Mouse (Mus musculus): ENCODE results near the gene Ear1.
"Not testable (repeated sequence)": the region's sequence is repeated elsewhere in the genome, so short reads cannot be mapped to it uniquely, and the experiment has no call there.

Gene Ear1

GRCm38 (mm10) chr14:43875417-43875816 is at the start of gene Ear1:
TSS of gene Ear1 (minus strand) at chr14:43875517.
- not testable (repeated sequence) for DNase-seq (ENCODE audit: low read depth, low spot score)

GRCm38 (mm10) chr14:43924688-43925403 is 49.5 kb upstream of the Ear1 start, which contains the start of gene Gm8113:
TSS of gene Gm8113 (plus strand) at chr14:43925390.
- not testable (repeated sequence) for DNase-seq (ENCODE audit: low read depth, low spot score)

GRCm38 (mm10) chr14:43923459-43923858 is 48.1 kb upstream of the Ear1 start, which contains the start of gene Ear10:
TSS of gene Ear10 (minus strand) at chr14:43923559.
- not testable (repeated sequence) for DNase-seq (ENCODE audit: low read depth, low spot score)

GRCm38 (mm10) chr14:43918214-43918613 is 42.9 kb upstream of the Ear1 start:
- DNase-seq (ENCODE audit: low read depth, low spot score) = not testable (repeated sequence)

GRCm38 (mm10) chr14:43898577-43898976 is 23.3 kb upstream of the Ear1 start:
- not testable (repeated sequence) for DNase-seq (ENCODE audit: low read depth, low spot score)

GRCm38 (mm10) chr14:43895357-43895756 is 20.0 kb upstream of the Ear1 start:
- not testable (repeated sequence) for DNase-seq (ENCODE audit: low read depth, low spot score)

- not testable (repeated sequence) for DNase-seq (ENCODE audit: low read depth, low spot score)
These were observed 16.0 kb upstream of the Ear1 start for GRCm38 (mm10) chr14:43891288-43891687.

GRCm38 (mm10) chr14:43886235-43886634 is 10.9 kb upstream of the Ear1 start:
- not testable (repeated sequence) for DNase-seq (ENCODE audit: low read depth, low spot score)

- not testable (repeated sequence) for DNase-seq (ENCODE audit: low read depth, low spot score)
These were observed 4.7 kb upstream of the Ear1 start for GRCm38 (mm10) chr14:43879966-43880545.

GRCm38 (mm10) chr14:43877789-43878188 is 2.5 kb upstream of the Ear1 start:
- DNase-seq (ENCODE audit: low read depth, low spot score) = not testable (repeated sequence)

- DNase-seq (ENCODE audit: low read depth, low spot score) = not testable (repeated sequence)
These were observed 455 bp downstream of the Ear1 start for GRCm38 (mm10) chr14:43874862-43875261.

GRCm38 (mm10) chr14:43860522-43860921 is 14.8 kb downstream of the Ear1 start:
- DNase-seq (ENCODE audit: low read depth, low spot score) = peak; percentile 8

GRCm38 (mm10) chr14:43859465-43859864 is 15.9 kb downstream of the Ear1 start:
- not testable (repeated sequence) for DNase-seq (ENCODE audit: low read depth, low spot score)

- not testable (repeated sequence) for DNase-seq (ENCODE audit: low read depth, low spot score)
These were observed 31.3 kb downstream of the Ear1 start for GRCm38 (mm10) chr14:43843949-43844573.

GRCm38 (mm10) chr14:43840976-43841375 is 34.3 kb downstream of the Ear1 start:
- DNase-seq (ENCODE audit: low read depth, low spot score) = not testable (repeated sequence)

- DNase-seq (ENCODE audit: low read depth, low spot score) = not testable (repeated sequence)
These were observed 40.0 kb downstream of the Ear1 start for GRCm38 (mm10) chr14:43835366-43835765.

- DNase-seq (ENCODE audit: low read depth, low spot score) = not testable (repeated sequence)
These were observed 44.9 kb downstream of the Ear1 start for GRCm38 (mm10) chr14:43830385-43830784.

- DNase-seq (ENCODE audit: low read depth, low spot score) = not testable (repeated sequence)
These were observed 51.1 kb downstream of the Ear1 start for GRCm38 (mm10) chr14:43824176-43824575.

- DNase-seq (ENCODE audit: low read depth, low spot score) = not testable (repeated sequence)
These were observed 53.4 kb downstream of the Ear1 start for GRCm38 (mm10) chr14:43821869-43822268.

GRCm38 (mm10) chr14:43812458-43812857 is 62.9 kb downstream of the Ear1 start:
- not testable (repeated sequence) for DNase-seq (ENCODE audit: low read depth, low spot score)

- not testable (repeated sequence) for DNase-seq (ENCODE audit: low read depth, low spot score)
These were observed 67.2 kb downstream of the Ear1 start for GRCm38 (mm10) chr14:43808142-43808541.

GRCm38 (mm10) chr14:43804435-43804834 is 70.9 kb downstream of the Ear1 start:
- DNase-seq (ENCODE audit: low read depth, low spot score) = not testable (repeated sequence)

Measured in embryo, embryonic 11.5 days (tissue).